Mouse (Mus musculus) ES-E14 (cell line): ENCODE data around the gene Gpr179.

Experiments used
- HCFC1 ChIP-seq: IDR thresholded peaks from 2 replicates; pipeline ENCODE4 v1.6.1; 2012; ENCODE audit warnings: low read length, inconsistent platforms, borderline replicate concordance; ENCODE audit not compliant: insufficient read depth
- MAFK ChIP-seq: IDR thresholded peaks from 2 replicates; pipeline ENCODE4 v1.6.1; 2014; ENCODE audit warnings: mild to moderate bottlenecking, low read depth, low read length, inconsistent platforms; ENCODE audit not compliant: insufficient read depth

GRCm38 (mm10) chr11:97296542-97296941 is 55.3 kb downstream of the Gpr179 start:
- TF ChIP-seq HCFC1 (no peak), MAFK (no peak)
